Mouse (Mus musculus) heart, embryonic 14.5 days (tissue): Measurements from ENCODE around the gene Lig3. TPM values are rescaled to one million over a fixed set of nuclear protein-coding genes. Genes with fewer than 3 reads are reported as not detected.
A peak's percentile ranks its signal among the peaks of the same experiment; 100 is the strongest.

ENCODE experiments used
- ATAC-seq: fragments of 200-750 bp; cut with Nextera tagmentation; 2 replicates; pipeline ENCODE4 v1.8.0; 2017; ENCODE audit warnings: low read depth, moderate TSS enrichment; ENCODE audit not compliant: insufficient number of reproducible peaks, insufficient read depth, low FRiP score
- H3K27ac ChIP-seq, 2 experiments: fragments of 200-500 bp in 1 of 2; fragments of 300-500 bp in 1 of 2; sonication (generic) in 1 of 2; replicated peaks in 1 of 2; 2 replicates each; pipeline ENCODE4 v1.5.1; 2012 to 2014; ENCODE audit warnings: low read depth in 2 of 2, low read length in 2 of 2, control low read depth in 1 of 2, mild to moderate bottlenecking in 1 of 2, mixed read lengths in 1 of 2; ENCODE audit not compliant: control insufficient read depth in 1 of 2, insufficient read depth in 1 of 2
- H3K27me3 ChIP-seq: fragments of 300-500 bp; sonication (generic); 2 replicates; pipeline ENCODE4 v1.6.1; 2014; ENCODE audit warnings: mild to moderate bottlenecking, low read length, control low read depth; ENCODE audit not compliant: control insufficient read depth, insufficient read depth
- H3K36me3 ChIP-seq: fragments of 300-500 bp; sonication (generic); 2 replicates; pipeline ENCODE4 v1.6.1; 2014; ENCODE audit warnings: mild to moderate bottlenecking, control low read depth, low read length, mixed read lengths; ENCODE audit not compliant: control insufficient read depth, insufficient read depth
- H3K4me1 ChIP-seq, 2 experiments: fragments of 200-500 bp in 1 of 2; fragments of 300-500 bp in 1 of 2; sonication (generic) in 1 of 2; 2 replicates each; pipeline ENCODE4 v1.6.1; 2012 to 2014; ENCODE audit warnings: low read length in 2 of 2, control low read depth in 1 of 2, mixed read lengths in 1 of 2; ENCODE audit not compliant: control insufficient read depth in 2 of 2, insufficient read depth in 2 of 2
- H3K4me2 ChIP-seq: fragments of 300-500 bp; sonication (generic); 2 replicates; pipeline ENCODE4 v1.6.1; 2014; ENCODE audit warnings: mild to moderate bottlenecking, low read length
- H3K4me3 ChIP-seq, 2 experiments: fragments of 200-500 bp in 1 of 2; fragments of 300-500 bp in 1 of 2; sonication (generic) in 1 of 2; 2 replicates each; pipeline ENCODE4 v1.5.1; 2012 to 2014; ENCODE audit warnings: low read length in 2 of 2, mild to moderate bottlenecking in 2 of 2, control low read depth in 1 of 2, low read depth in 1 of 2, moderate library complexity in 1 of 2; ENCODE audit not compliant: control insufficient read depth in 1 of 2, insufficient read depth in 1 of 2
- H3K9ac ChIP-seq: fragments of 300-500 bp; sonication (generic); 2 replicates; pipeline ENCODE4 v1.6.1; 2014; ENCODE audit warnings: mild to moderate bottlenecking, low read length
- H3K9me3 ChIP-seq: fragments of 300-500 bp; sonication (generic); 2 replicates; pipeline ENCODE4 v1.6.1; 2016; ENCODE audit warnings: low read length, control low read depth; ENCODE audit not compliant: control insufficient read depth
- WGBS: fragments of 180-500 bp; shearing (Covaris S2); extraction: QIAGEN DNeasy Blood & Tissue Kit; methylation state at CpG from one replicate; pipeline ENCODE4 v1.1.7; 2014; 5-methylcytosine and 5-hydroxymethylcytosine counted together
- polyA plus RNA-seq: library from polyadenylated mRNA; unstranded; fragments of >200 nt; fragmentation: Nextera tagmentation; extraction: Ambion mirVana; gene quantifications from 2 replicates; pipeline ENCODE4 v1.2.1, GENCODE M21; 2014

The Lig3 gene
- polyA plus RNA-seq, 1 experiment from 2014 or later = 22.9 TPM

DNA sequence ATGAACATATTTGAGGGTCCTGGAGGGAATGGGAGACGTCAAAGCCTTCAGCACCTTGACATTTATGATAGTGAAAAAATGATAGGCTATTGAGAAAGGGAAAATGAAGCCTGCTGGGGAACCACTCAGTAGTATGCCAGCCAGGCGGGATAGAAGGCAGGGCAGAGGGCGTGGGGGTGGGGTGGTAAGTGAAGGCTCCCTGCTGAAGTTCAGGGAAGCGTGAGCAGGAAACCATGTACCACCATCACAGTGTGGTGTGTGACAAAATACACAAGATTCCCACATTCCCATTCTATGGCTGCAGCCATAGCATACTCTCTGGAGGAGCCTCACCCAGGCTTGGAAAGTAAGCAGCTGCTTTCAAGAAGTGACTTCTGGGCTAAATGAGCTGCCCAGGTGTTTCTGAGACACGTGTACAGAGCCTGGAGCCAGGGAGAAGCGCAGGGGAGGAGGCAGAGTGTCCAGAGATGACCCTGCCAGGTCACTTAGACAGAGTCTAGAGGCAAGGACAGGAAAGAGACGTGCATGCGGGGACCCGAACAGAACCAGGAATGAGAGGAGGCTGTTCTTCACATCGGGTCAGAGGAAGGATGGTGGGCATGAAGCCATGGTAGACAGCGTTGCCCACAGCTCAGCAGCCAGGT lies 64.0 kb downstream of the Lig3 start:
- Histone ChIP-seq H3K4me1 (peaks cover 11 to 14% of the 10 kb centered on the region in 2 experiments), H3K4me3 (peak overlapping the region in 1 of 2 experiments; percentile 31; a peak in 1 of 4 replicates), H3K9me3 (no peaks in the 10 kb centered on the region), H3K36me3 (no peaks in the 10 kb centered on the region), H3K27ac (no peak overlapping the region), H3K27me3 (no peaks in the 10 kb centered on the region), H3K4me2 (peak overlapping the region; percentile 69), H3K9ac (peak overlapping the region; percentile 68)
- ATAC-seq = no peak
- WGBS = 60% methylated on average over 11 of the region's 11 CpGs

- no peaks in the 10 kb centered on the region for H3K9me3 ChIP-seq
These were observed 64.6 kb downstream of the Lig3 start for GRCm38 (mm10) chr11:82845415-82846078.

GRCm38 (mm10) chr11:82846079-82846436 lies 65.2 kb downstream of the Lig3 start:
- 23% methylated on average over 4 of the region's 4 CpGs for WGBS

More at GRCm38 (mm10) chr11:82845415-82846078, 64.6 kb downstream of the Lig3 start:
- peak; percentile 75 for ATAC-seq
- 21% methylated on average over 16 of the region's 16 CpGs for WGBS
- Histone ChIP-seq H3K4me1 (peaks cover 11 to 14% of the 10 kb centered on the region in 2 experiments), H3K9ac (peak overlapping the region; percentile 68), H3K4me2 (peak overlapping the region; percentile 69), H3K27me3 (no peaks in the 10 kb centered on the region), H3K36me3 (no peaks in the 10 kb centered on the region), H3K4me3 (peak overlapping the region; percentile 12 to 31), H3K27ac (peak overlapping the region; percentile 33 to 40; a peak in 2 of 4 replicates)

GRCm38 (mm10) chr11:82846938-82847337 lies 66.0 kb downstream of the Lig3 start:
- H3K4me2 ChIP-seq = no peak overlapping the region
- H3K27ac ChIP-seq = no peak overlapping the region
- peaks cover 7 to 14% of the 10 kb centered on the region in 2 experiments for H3K4me1 ChIP-seq
- H3K9me3 ChIP-seq = no peaks in the 10 kb centered on the region
- no peak for ATAC-seq
- no peaks in the 10 kb centered on the region for H3K36me3 ChIP-seq
- H3K9ac ChIP-seq = no peak overlapping the region
- WGBS = 73% methylated on average over 3 of the region's 3 CpGs
- H3K4me3 ChIP-seq = no peak overlapping the region
- no peaks in the 10 kb centered on the region for H3K27me3 ChIP-seq

More at GRCm38 (mm10) chr11:82846079-82846436, 65.2 kb downstream of the Lig3 start:
- Histone ChIP-seq H3K9me3 (no peaks in the 10 kb centered on the region), H3K9ac (peak overlapping the region; percentile 68), H3K4me2 (peak overlapping the region; percentile 69), H3K27me3 (no peaks in the 10 kb centered on the region), H3K4me1 (peaks cover 7 to 14% of the 10 kb centered on the region in 2 experiments), H3K4me3 (peak overlapping the region; percentile 12 to 31), H3K27ac (peak overlapping the region; percentile 33 to 40; a peak in 1 of 4 replicates), H3K36me3 (no peaks in the 10 kb centered on the region)
- no peak for ATAC-seq

DNA sequence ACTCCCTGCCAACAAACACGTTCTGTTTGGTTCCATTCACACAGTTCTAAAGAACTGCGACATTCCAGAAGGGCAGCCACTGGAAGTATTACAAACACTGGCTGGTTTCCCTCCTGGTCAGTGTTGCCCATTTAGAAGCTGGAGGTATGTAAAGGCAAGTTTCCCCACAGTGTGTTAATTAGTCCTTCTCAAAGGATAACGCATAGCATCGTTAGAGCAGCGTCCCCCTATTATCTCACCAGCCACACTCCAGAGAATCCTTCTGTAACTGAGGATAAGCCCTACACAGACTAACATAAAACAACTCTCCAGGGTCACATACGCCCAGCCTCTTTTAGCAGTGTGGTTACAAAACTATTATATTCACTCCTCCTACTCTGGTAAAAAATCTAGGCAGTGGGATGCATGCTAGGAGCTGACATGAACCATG lies 66.7 kb downstream of the Lig3 start:
- Histone ChIP-seq H3K9ac (no peak overlapping the region), H3K4me3 (no peak overlapping the region), H3K4me2 (no peak overlapping the region), H3K27me3 (no peaks in the 10 kb centered on the region), H3K36me3 (no peaks in the 10 kb centered on the region), H3K27ac (0 out of 4 replicates have a peak overlapping the region, but pooled peaks of 1 of the 2 experiments have one; percentile 9), H3K4me1 (peaks cover 7 to 14% of the 10 kb centered on the region in 2 experiments), H3K9me3 (no peaks in the 10 kb centered on the region)
- no peak for ATAC-seq
- 36% methylated on average over 6 of the region's 6 CpGs for WGBS

DNA sequence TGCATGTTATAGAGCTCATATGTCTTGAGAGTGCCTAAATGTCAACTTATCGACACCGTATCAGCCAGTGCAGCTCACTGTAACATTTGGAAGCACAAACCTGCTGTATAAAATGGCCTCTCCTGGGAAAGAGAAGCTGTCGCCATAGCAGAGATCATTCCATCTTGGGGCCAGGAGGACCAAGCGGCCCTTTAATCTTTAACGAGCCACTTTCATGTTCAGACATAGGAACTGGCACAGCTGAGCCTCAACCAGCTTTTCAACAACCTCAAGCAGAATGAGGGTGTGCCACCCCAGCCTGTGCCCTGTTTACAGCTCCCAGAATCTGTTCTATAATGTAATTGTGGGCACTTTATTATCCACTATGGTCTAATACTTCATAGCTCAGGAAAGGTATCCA lies 69.4 kb downstream of the Lig3 start:
- H3K36me3 ChIP-seq = no peaks in the 10 kb centered on the region
- H3K4me3 ChIP-seq = no peak overlapping the region
- H3K9me3 ChIP-seq = no peaks in the 10 kb centered on the region
- no peak for ATAC-seq
- H3K4me2 ChIP-seq = no peak overlapping the region
- no peak overlapping the region for H3K9ac ChIP-seq
- peaks cover 5 to 10% of the 10 kb centered on the region in 2 experiments for H3K4me1 ChIP-seq
- no peaks in the 10 kb centered on the region for H3K27me3 ChIP-seq
- 72% methylated on average over 5 of the region's 5 CpGs for WGBS
- no peak overlapping the region for H3K27ac ChIP-seq

GRCm38 (mm10) chr11:82852115-82852514 lies 71.2 kb downstream of the Lig3 start:
- Histone ChIP-seq H3K4me3 (no peak overlapping the region), H3K27ac (no peak overlapping the region), H3K4me1 (0 out of 4 replicates have a peak, but pooled peaks cover 0 to 2% of the 10 kb centered on the region in 2 experiments), H3K36me3 (no peaks in the 10 kb centered on the region), H3K9me3 (no peaks in the 10 kb centered on the region), H3K9ac (no peak overlapping the region), H3K4me2 (no peak overlapping the region), H3K27me3 (no peaks in the 10 kb centered on the region)
- WGBS = 83% methylated on average over 11 of the region's 11 CpGs
- ATAC-seq = no peak
